In genomic region chrX:159969025-159969424, GRCm38 (mm10) we compare ENCODE assay signal across 22 mouse cellular contexts.
"Had no signal": no experiment of that assay in that cellular context is flagged by ENCODE, and none has a peak within 500 bp of the region (broad histone marks: within the 10 kb centered on the region; RNA-seq: fewer than 3 reads in every experiment).

No protein-coding gene starts in this region.

- ATAC-seq: intestine, embryonic 15.5 days; liver, embryonic 12.5 days; midbrain, embryonic 13.5 days; midbrain, embryonic 16.5 days had no signal

- H3K4me2 ChIP-seq: intestine, embryonic 15.5 days; limb, embryonic 13.5 days; liver, embryonic 12.5 days; liver, embryonic 15.5 days; lung, embryonic 15.5 days; midbrain, embryonic 13.5 days; neural tube, embryonic 13.5 days had no signal

- H3K36me3 ChIP-seq: intestine, embryonic 15.5 days; limb, embryonic 10.5 days; limb, embryonic 13.5 days; liver, embryonic 12.5 days; liver, embryonic 15.5 days; lung, embryonic 15.5 days; midbrain, embryonic 10.5 days; midbrain, embryonic 13.5 days; neural tube, embryonic 13.5 days had no signal

- H3K27me3 ChIP-seq: intestine, embryonic 15.5 days; liver, embryonic 15.5 days had no signal

- H3K9me3 ChIP-seq: intestine, embryonic 15.5 days; limb, embryonic 10.5 days; limb, embryonic 13.5 days; liver, embryonic 12.5 days; liver, embryonic 15.5 days; lung, embryonic 15.5 days; megakaryocyte, embryonic 14.5 days; midbrain, embryonic 10.5 days; midbrain, embryonic 13.5 days; neural tube, embryonic 13.5 days had no signal

- H3K9ac ChIP-seq: intestine, embryonic 15.5 days; limb, embryonic 13.5 days; liver, embryonic 12.5 days; liver, embryonic 15.5 days; lung, embryonic 15.5 days; midbrain, embryonic 13.5 days; neural tube, embryonic 13.5 days had no signal

- H3K27ac ChIP-seq: intestine, embryonic 15.5 days; layer of hippocampus, adult 2 months; limb, embryonic 10.5 days; limb, embryonic 13.5 days; liver, embryonic 12.5 days; liver, embryonic 15.5 days; lung, embryonic 15.5 days; midbrain, embryonic 10.5 days; midbrain, embryonic 13.5 days; neural tube, embryonic 13.5 days had no signal

- H3K4me1 ChIP-seq: intestine, embryonic 15.5 days; limb, embryonic 10.5 days; limb, embryonic 13.5 days; liver, embryonic 12.5 days; liver, embryonic 15.5 days; lung, embryonic 15.5 days; midbrain, embryonic 10.5 days; midbrain, embryonic 13.5 days; neural tube, embryonic 13.5 days had no signal

- DNase-seq: layer of hippocampus, adult 9-11 months; liver; lung, adult 18-20 months; lung, postnatal 10 days; lung, postnatal 36 days; retina, postnatal 1 day; right cerebral cortex, postnatal 25 days; thymus, adult 18-20 months; thymus, postnatal 36 days had no signal

- H3K4me3 ChIP-seq: intestine, embryonic 15.5 days; layer of hippocampus, adult 2 months; limb, embryonic 10.5 days; limb, embryonic 13.5 days; liver, embryonic 12.5 days; liver, embryonic 15.5 days; lung, embryonic 15.5 days; megakaryocyte, embryonic 14.5 days; midbrain, embryonic 10.5 days; midbrain, embryonic 13.5 days; myocyte; neural tube, embryonic 13.5 days had no signal
